Mouse (Mus musculus) frontal cortex, adult 2 months (tissue): ENCODE results near the gene Slc38a1. TPM values are rescaled to one million over a fixed set of nuclear protein-coding genes. Genes with fewer than 3 reads are reported as not detected.
A peak's percentile ranks its signal among the peaks of the same experiment; 100 is the strongest.

Experiments
- DNase-seq, 2 experiments: peaks; one replicate each; pipeline ENCODE4 v3.0.0; 2022; ENCODE audit warnings: low spot score in 1 of 2; ENCODE audit errors: extremely low spot score in 1 of 2
- polyA plus RNA-seq: library from polyadenylated mRNA; depleted of rRNA; stranded (reverse); fragments of >200 nt; gene quantifications from 2 replicates; pipeline ENCODE4 v1.2.3, GENCODE M21; 2012; rRNA removed

The Slc38a1 gene
- 73.9 and 81.2 TPM in 2 replicates for polyA plus RNA-seq

DNA sequence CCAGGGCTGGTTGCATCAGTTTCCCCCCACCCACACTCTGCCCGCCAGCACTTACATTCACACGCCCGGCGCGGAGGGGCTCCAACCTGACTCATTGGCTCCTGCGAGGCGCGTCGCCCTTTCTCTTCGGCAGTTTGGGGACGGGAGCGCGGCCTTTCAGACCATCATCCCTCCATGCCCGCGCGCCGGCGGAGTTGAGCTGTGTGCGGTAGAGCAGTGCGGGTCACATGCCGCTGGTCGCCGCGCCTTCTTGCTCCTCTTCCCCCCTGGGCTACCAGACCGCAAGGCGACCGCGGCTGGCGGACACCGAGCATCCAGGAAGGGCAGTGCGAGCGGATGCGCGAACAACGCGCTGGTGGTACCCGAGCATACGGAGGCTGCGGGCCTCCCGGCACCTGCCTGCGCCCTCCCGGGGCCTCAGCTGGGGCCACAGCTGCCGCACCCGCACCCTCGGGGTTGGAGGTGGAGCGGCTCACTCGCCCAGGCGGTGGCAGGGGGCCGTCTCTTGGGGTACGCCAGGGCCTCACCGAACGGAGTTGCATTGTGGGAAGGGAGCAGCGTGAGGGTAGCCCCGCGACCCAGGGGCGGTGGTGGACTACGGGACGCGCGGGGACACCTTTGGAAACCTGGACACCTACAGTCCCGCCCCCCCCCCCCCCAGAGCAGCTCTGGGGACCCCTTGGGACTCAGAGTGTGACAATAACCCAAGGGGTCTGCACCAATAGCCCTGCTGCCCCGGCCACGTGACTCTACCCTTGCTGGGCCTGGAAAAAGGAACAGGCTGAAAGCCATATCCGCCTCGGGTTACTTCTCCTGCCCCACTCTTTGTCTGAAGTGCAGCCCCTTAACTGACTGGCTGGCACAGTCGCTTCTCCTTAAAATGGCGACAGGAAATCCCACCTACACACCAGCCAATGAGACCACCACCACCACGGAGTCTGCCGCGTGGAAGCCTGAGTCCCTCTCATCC, at the start of gene Slc38a1:
Slc38a1 (minus strand) TSS at position 478 of the 970 bp plus-strand sequence.
- DNase-seq = peak in 1 of 2 experiments; percentile 55

GRCm38 (mm10) chr15:96692401-96692800, 49.7 kb upstream of the Slc38a1 start:
- DNase-seq = no peak

DNA sequence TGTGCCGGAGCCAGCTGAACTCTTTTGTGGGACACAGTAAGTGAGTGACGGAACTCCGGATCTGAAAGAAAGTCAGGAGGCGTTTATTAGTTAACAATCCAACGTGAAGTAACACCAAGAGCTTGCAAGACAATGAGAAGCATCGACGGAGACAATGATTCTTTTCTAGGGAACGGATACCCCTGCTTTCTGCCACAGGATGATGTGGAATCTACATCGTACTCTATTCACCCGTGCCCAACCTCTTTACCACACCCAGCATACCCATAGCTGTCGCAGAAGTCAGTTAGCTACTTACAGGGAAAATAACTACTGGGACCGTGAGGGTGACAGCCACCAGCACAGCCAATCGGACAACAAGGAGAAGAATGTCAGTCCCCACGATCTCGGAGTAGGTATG, 48.7 kb upstream of the Slc38a1 start:
- DNase-seq = no peak

- DNase-seq = peak in 1 of 2 experiments; percentile 55
Observed at GRCm38 (mm10) chr15:96690829-96691228, 48.1 kb upstream of the Slc38a1 start.

- no peak for DNase-seq
Observed at GRCm38 (mm10) chr15:96689919-96690318, 47.2 kb upstream of the Slc38a1 start.

DNA sequence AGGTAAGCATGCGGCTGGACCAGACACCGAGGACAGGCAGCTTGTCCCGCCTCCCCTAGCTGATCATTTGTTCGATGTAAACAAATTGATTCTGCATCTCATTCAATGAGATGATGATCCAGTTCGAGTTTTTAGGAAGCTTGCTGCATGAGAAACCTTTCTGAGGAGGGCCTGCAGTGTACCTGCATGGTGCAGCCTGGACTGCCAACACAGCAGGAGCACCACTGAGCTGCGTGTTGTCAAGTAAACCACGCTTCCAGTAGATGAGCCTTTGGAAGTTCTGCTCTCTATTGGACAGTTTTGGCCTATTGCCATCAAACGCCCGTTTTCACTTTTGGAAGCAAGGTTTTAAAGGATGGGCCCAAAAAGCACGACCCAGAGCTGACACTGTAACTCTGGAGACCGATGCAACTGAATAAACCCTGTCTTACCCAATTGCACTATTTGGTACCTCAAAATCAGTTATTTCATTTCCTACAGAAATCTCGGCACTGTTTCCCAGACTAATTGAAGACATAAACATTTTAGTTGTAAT, 46.1 kb upstream of the Slc38a1 start:
- DNase-seq = no peak

DNA sequence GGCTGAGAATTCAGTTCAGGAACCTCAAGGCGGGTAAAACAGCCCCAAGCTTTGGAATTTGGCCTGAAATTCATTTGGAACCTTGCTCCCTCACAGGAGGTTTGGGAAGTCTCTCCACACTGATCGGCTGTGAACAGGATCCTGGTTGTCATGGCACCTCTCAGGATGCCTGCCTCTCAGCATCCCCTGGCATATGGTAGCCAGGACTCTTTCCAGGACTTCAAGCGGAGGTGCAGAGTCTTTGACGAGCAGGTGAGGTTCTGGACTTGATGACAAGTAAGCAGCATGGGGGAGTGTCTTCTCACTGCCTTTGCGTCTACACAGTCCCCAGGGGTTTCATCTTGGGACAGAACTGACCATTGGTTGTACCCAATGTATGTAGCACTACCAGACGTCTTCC, 45.3 kb upstream of the Slc38a1 start:
- DNase-seq = no peak

- no peak for DNase-seq
Observed at GRCm38 (mm10) chr15:96687366-96687765, 44.7 kb upstream of the Slc38a1 start.

DNA sequence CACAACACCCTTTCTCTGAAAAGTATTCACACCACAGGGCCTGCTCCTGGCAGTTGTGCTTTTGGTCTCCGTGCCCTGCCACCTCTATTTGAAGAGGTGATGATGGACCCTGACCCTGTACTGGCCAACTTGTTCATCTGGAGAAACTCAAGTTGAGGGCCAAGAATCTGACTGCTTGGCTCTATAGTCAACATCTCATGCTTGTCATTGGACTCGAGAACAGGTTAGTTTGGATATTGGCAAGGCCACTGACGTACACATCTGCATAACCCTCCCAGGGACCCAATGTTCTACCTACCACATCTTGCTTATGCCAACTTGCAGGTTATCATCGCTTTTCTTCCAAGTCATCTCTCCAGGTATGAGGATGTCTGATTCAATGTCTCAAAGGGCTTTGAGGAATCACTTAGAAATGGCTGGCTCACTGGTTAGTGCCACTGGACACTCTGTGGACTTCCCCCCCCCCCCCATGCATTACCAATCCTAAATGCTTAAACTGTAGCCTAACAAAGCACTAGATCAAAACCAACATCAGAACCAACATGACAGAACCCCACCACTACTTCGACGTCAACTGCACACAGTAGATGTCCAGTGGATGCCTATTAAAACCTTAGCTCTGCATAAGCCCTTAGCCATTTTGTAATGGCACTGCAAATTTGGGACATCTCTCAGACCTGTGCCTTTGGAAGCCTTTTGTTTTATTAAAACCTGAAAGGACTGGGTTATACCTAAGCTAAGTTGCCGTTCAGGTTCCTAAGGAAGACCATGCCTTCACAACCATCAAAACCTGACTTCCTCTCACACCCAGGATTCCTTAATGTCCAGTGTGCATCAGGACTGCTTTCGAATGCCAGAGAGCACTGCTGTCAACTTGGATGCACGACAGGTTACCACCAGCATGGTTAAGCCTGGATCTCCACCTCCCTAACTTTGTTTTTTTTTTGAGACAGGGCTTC, 43.8 kb upstream of the Slc38a1 start:
- DNase-seq = no peak

DNA sequence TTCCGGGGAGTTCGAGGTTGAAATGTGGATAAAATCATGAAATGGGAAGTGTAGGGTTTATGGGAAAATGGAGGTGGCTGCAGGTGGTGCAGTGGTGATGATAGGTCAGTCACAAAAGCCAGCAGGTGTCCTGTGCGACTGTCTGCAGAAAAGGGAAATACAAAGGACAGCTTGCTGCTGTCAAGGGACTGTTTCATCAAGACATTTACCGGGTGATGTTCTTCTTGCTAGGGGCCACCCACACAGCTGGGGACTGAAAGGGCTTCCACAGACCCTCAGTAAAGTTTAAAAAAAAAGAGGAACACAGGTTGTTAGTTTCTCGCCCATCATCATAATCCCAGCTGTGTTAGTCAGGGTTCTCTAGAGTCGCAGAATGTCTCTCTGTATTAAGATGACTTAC, 42.6 kb upstream of the Slc38a1 start:
- DNase-seq = no peak

DNA sequence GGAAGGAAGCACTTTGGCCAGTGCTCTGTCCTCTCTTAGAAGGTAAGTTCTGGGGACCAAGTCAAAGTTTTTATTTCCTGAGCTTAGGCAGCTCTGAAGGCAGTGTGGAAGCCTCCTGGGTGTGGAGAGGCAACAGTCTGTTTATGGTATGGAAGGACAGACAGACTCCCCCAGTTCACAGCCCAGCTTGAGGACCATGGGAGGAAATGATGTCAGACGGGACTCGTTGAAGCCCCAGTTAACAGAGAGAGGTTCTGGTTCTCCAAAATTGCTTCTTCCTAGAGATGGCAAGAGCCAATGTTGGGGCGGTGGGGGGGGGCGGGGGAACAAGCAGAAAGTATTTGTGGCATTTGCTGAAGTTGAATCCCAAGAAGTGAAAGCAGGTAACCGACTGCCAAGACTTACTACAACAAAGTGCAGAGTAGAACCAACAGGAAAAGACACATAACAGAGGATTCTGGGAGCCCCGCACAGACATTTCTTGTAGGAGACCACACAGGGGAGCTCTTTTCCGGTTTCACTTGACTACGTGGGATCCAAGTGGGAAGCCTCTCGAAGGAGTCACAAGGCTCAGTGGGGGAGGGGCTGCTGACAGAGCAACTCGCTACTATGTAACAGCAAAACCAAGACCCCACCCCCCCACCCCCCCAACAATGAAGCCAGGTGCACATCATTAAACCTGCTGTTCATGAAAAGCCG, 41.6 kb upstream of the Slc38a1 start:
- DNase-seq = peak in 1 of 2 experiments; percentile 69

DNA sequence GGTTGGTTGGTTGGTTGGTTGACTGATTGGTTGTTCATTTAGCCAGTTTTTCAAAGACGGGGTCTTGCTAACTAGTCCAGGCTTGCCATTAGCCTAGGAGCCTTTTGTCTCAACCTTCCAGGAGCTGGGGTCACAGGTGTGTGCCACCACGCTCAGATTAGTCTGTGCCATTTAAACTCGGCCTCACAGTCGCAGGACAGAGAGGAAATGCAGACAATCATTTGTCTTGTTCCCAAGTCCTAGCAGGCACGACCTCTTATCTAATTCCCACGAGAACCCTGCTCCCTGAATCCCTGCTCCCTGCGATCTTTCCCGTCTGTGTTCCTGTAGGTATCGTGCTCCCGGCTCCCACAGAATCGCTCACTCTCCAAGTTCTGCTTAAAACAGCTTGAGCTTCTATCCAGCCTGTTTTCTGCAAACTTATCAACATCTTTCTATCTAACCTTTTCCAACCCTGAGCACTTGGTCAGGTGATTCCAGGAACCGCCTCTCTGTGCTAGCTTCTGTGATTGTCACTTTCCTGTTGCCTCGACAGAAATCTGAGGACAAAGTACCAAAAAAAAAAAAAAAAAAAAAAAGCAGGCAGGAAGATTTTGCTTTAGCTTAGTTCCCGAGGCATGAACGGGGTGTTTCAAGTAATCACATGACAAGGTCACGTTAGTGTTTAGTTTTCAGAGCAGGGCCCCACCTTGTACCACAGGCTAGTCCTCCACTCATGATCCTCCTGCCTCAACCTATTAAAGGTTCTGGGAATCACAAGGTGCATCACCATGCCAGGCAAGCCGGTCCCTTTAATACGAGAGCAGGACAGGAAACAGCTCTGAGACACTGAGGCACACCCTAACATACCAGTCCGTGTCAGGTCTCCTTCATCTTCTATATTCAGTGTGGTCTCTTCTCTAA, 36.4 kb upstream of the Slc38a1 start:
- DNase-seq = no peak

GRCm38 (mm10) chr15:96676518-96676917, 33.8 kb upstream of the Slc38a1 start:
- no peak for DNase-seq

GRCm38 (mm10) chr15:96675744-96676143, 33.0 kb upstream of the Slc38a1 start:
- DNase-seq = no peak

- no peak for DNase-seq
Observed at GRCm38 (mm10) chr15:96675055-96675454, 32.3 kb upstream of the Slc38a1 start.

DNA sequence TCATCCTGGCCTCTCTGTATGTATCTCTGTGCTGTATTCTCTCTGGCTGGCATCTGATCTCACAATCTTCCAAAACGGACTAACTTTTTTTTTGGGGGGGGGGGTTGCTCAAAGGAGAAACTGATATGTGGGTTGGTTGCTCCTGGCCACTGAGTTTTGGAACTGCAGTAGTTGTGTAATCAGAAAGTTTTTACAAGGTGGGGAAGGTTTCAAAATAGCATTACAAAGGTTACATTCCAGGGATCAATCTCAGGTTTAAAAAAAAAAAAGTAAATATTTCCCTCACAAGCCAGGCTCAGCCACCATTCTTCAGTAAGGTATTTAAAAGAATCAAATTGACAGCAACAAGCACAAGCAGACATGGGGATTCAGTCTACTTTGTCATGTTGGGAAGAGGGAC, 31.4 kb upstream of the Slc38a1 start:
- DNase-seq = no peak

GRCm38 (mm10) chr15:96669721-96670120, 27.0 kb upstream of the Slc38a1 start:
- DNase-seq = no peak

- peak in 1 of 2 experiments; percentile 81 for DNase-seq
Observed at GRCm38 (mm10) chr15:96666663-96667062, 23.9 kb upstream of the Slc38a1 start.

DNA sequence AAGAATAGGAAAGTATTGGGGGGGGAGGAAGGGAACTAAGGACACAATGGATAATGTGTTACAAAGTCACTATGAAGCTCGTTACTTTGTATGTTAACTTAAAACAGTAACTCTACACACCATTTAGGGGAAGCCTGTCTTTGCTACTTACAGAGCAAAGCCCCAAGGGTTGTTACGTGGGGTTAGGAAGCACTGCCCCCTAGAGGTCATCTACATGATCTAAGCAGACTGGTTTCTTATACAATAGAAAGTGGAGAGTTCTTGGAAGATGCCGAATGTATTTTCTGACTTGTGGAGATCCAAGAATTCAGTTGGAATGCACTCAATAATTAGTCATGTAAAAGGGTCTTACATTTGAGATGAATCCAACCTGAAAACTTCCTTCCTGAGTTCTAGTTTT, 23.2 kb upstream of the Slc38a1 start:
- DNase-seq = peak; percentile 50 to 93
